Mouse (Mus musculus): ENCODE measurements around the gene Zfp318. TPM values are rescaled to one million over a fixed set of nuclear protein-coding genes. Genes with fewer than 3 reads are reported as not detected.

Gene Zfp318
- total RNA-seq, 1 experiment = 14.0 TPM

DNA sequence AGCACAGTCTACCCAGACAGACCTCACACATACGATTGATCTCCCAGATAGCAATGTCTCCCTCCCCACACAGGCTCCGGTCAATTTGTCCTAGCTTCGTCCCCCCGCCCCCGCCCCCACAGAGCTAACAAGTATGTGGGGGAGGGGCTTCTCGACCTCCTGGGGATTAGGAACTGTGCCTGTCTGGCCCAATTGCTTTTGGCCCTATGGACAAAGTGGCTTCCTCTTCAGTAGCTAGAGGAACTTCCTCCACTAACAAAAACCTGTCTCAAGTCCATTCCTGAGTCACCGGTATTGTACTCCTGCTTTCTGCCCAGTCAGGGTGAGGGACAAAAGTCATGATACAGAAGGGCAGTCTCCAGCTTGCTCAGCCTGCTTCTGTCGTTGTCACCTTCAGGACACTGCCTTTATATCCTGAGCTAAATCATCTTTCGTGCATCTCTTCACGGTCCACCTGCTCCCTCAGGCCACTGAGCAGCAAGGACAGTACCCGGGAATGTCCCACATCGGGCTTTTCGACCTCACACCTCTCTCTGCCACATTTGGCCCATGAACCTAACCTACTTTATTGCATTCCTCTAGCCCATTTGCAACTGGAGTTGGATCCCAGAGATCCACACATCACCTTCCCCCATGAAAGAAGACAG is 69.9 kb downstream of the Zfp318 start:
- Histone ChIP-seq H3K27ac (ENCODE audit: insufficient read depth, low read depth, low read length, poor library complexity, severe bottlenecking) (no peak overlapping the region), H3K9me3 (ENCODE audit: control insufficient read depth, insufficient read depth, low read depth, low read length) (no peaks in the 10 kb centered on the region), H3K36me3 (ENCODE audit: control insufficient read depth, insufficient read depth, low read length, poor library complexity, severe bottlenecking) (no peaks in the 10 kb centered on the region), H3K9ac (ENCODE audit: insufficient read depth, low read depth, low read length, poor library complexity, severe bottlenecking) (no peak overlapping the region), H3K4me3 (ENCODE audit: insufficient read depth in 1 of 2, low read depth in 1 of 2, low read length in 2 of 2, poor library complexity in 1 of 2, severe bottlenecking in 1 of 2) (no peak overlapping the region), H3K4me1 (ENCODE audit: control insufficient read depth in 2 of 2, insufficient read depth in 2 of 2, low read length in 2 of 2, poor library complexity in 1 of 2) (peaks cover 6 to 35% of the 10 kb centered on the region in 2 experiments)
- no peak for DNase-seq (ENCODE audit: low read depth, low spot score)
- in situ Hi-C loops (cut with MboI; ENCODE audit: low sequenced_read_pairs in 2 of 2, unreplicated experiment in 2 of 2) = no loop called here
- TF ChIP-seq MAFK (IDR thresholded peaks at IDR 0.05; ENCODE audit: insufficient read depth, low read depth, low read length) (no peak), ZC3H11A (IDR thresholded peaks at IDR 0.05; ENCODE audit: borderline replicate concordance, low read depth, low read length) (no peak), HCFC1 (IDR thresholded peaks at IDR 0.05; ENCODE audit: borderline replicate concordance, insufficient read depth, low read length) (no peak), ZNF384 (IDR thresholded peaks at IDR 0.05; ENCODE audit: low read depth, low read length) (no peak), CHD2 (IDR thresholded peaks at IDR 0.05; ENCODE audit: low read depth, low read length) (no peak)

DNA sequence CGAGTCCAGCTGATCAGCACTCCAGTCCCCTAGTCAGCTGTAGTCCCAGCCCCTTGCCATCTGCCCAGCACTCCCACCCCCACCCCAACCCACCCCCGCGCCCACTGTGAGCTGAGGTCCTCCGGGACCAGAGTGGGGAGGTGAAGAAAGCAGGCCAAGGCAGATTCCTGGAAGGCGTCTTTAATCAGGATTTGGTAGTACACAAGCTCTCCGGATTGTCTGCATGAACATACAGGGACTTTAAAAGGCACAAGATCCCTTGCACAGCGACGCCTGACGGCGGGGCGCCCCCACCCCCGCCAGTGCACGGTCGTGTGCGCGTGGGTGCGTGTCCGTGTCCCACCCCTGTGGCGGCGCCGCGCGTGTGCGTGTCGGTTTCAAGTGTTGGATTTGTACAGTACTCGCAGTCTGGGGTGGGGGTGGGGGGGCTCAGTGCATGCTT is 70.5 kb downstream of the Zfp318 start:
- peak overlapping the region; percentile 39 to 43; a peak in 2 of 4 replicates for H3K4me3 ChIP-seq (ENCODE audit: insufficient read depth in 1 of 2, low read depth in 1 of 2, low read length in 2 of 2, poor library complexity in 1 of 2, severe bottlenecking in 1 of 2)
- in situ Hi-C loops (cut with MboI; ENCODE audit: low sequenced_read_pairs in 2 of 2, unreplicated experiment in 2 of 2) = no loop called here
- no peak overlapping the region for H3K27ac ChIP-seq (ENCODE audit: insufficient read depth, low read depth, low read length, poor library complexity, severe bottlenecking)
- DNase-seq (ENCODE audit: low read depth, low spot score) = no peak
- peaks cover 6 to 35% of the 10 kb centered on the region in 2 experiments for H3K4me1 ChIP-seq (ENCODE audit: control insufficient read depth in 2 of 2, insufficient read depth in 2 of 2, low read length in 2 of 2, poor library complexity in 1 of 2)
- H3K9ac ChIP-seq (ENCODE audit: insufficient read depth, low read depth, low read length, poor library complexity, severe bottlenecking) = no peak overlapping the region
- TF ChIP-seq ZNF384 (IDR thresholded peaks at IDR 0.05; ENCODE audit: low read depth, low read length) = no peak
- no peak for TF ChIP-seq ZC3H11A (IDR thresholded peaks at IDR 0.05; ENCODE audit: borderline replicate concordance, low read depth, low read length)
- TF ChIP-seq CHD2 (IDR thresholded peaks at IDR 0.05; ENCODE audit: low read depth, low read length) = no peak
- no peak for TF ChIP-seq MAFK (IDR thresholded peaks at IDR 0.05; ENCODE audit: insufficient read depth, low read depth, low read length)
- no peak for TF ChIP-seq HCFC1 (IDR thresholded peaks at IDR 0.05; ENCODE audit: borderline replicate concordance, insufficient read depth, low read length)
- H3K9me3 ChIP-seq (ENCODE audit: control insufficient read depth, insufficient read depth, low read depth, low read length) = no peaks in the 10 kb centered on the region
- no peaks in the 10 kb centered on the region for H3K36me3 ChIP-seq (ENCODE audit: control insufficient read depth, insufficient read depth, low read length, poor library complexity, severe bottlenecking)

DNA sequence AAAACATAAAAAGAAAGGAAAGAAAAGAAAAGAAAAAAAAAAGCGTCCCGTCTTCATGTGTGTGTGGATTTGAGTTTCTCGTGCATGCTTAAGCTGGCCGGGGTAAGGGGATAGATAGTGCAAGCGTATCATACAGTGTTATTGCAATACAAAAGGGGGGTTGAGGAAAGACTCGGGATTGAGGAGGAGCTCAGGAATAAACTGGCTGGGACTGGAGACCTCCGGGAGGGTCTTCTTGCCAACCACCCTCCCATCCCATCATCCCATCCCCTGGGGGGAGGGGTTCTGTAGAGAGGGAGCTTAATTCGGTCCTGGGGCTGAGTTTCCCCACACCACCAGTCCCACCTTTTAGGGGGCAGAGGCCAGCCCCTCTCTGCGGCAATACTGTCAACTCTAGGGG is 71.0 kb downstream of the Zfp318 start:
- no peak overlapping the region for H3K27ac ChIP-seq (ENCODE audit: insufficient read depth, low read depth, low read length, poor library complexity, severe bottlenecking)
- DNase-seq (ENCODE audit: low read depth, low spot score) = no peak
- peaks cover 6 to 35% of the 10 kb centered on the region in 2 experiments for H3K4me1 ChIP-seq (ENCODE audit: control insufficient read depth in 2 of 2, insufficient read depth in 2 of 2, low read length in 2 of 2, poor library complexity in 1 of 2)
- no peaks in the 10 kb centered on the region for H3K36me3 ChIP-seq (ENCODE audit: control insufficient read depth, insufficient read depth, low read length, poor library complexity, severe bottlenecking)
- H3K9me3 ChIP-seq (ENCODE audit: control insufficient read depth, insufficient read depth, low read depth, low read length) = no peaks in the 10 kb centered on the region
- peak overlapping the region; percentile 61 to 67; a peak in 3 of 4 replicates for H3K4me3 ChIP-seq (ENCODE audit: insufficient read depth in 1 of 2, low read depth in 1 of 2, low read length in 2 of 2, poor library complexity in 1 of 2, severe bottlenecking in 1 of 2)
- no peak overlapping the region for H3K9ac ChIP-seq (ENCODE audit: insufficient read depth, low read depth, low read length, poor library complexity, severe bottlenecking)
- no peak for TF ChIP-seq HCFC1 (IDR thresholded peaks at IDR 0.05; ENCODE audit: borderline replicate concordance, insufficient read depth, low read length)
- no peak for TF ChIP-seq CHD2 (IDR thresholded peaks at IDR 0.05; ENCODE audit: low read depth, low read length)
- TF ChIP-seq ZC3H11A (IDR thresholded peaks at IDR 0.05; ENCODE audit: borderline replicate concordance, low read depth, low read length) = no peak
- in situ Hi-C loops (cut with MboI; ENCODE audit: low sequenced_read_pairs in 2 of 2, unreplicated experiment in 2 of 2) = no loop called here

DNA sequence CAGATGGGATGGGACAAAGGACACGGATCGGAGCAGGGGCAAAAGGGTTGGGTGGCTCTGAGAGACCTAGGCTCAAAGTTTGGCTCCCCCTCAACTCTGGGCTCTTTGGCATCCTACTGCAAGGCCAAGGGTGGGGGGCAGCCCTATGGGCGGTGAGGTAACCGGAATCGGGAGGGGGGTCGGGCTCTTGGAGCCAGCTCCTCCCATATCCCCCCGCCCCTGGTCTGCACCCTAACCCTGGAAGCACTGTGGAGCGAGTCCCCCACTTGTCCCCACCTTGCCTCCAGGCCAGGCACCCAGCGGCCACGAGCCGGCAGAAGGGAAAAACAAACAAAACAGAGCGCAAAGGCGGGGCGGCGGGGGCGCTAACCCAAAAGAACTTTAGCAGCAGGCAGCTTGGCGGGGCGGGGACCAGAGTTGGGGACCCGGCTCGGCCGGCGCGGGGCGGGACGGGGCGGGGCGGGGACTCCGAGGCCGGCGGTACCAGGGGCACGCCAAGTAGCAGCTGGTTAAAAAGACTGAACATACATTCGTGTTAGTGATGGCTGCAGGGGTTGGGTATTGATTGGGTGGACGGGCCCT is 71.7 kb downstream of the Zfp318 start:
- no peaks in the 10 kb centered on the region for H3K36me3 ChIP-seq (ENCODE audit: control insufficient read depth, insufficient read depth, low read length, poor library complexity, severe bottlenecking)
- H3K27ac ChIP-seq (ENCODE audit: insufficient read depth, low read depth, low read length, poor library complexity, severe bottlenecking) = no peak overlapping the region
- in situ Hi-C loops (cut with MboI; ENCODE audit: low sequenced_read_pairs in 2 of 2, unreplicated experiment in 2 of 2) = no loop called here
- no peak for TF ChIP-seq ZC3H11A (IDR thresholded peaks at IDR 0.05; ENCODE audit: borderline replicate concordance, low read depth, low read length)
- TF ChIP-seq MAFK (IDR thresholded peaks at IDR 0.05; ENCODE audit: insufficient read depth, low read depth, low read length) = no peak
- no peak for TF ChIP-seq ZNF384 (IDR thresholded peaks at IDR 0.05; ENCODE audit: low read depth, low read length)
- no peak for TF ChIP-seq HCFC1 (IDR thresholded peaks at IDR 0.05; ENCODE audit: borderline replicate concordance, insufficient read depth, low read length)
- TF ChIP-seq CHD2 (IDR thresholded peaks at IDR 0.05; ENCODE audit: low read depth, low read length) = no peak
- DNase-seq (ENCODE audit: low read depth, low spot score) = no peak
- no peaks in the 10 kb centered on the region for H3K9me3 ChIP-seq (ENCODE audit: control insufficient read depth, insufficient read depth, low read depth, low read length)
- H3K4me1 ChIP-seq (ENCODE audit: control insufficient read depth in 2 of 2, insufficient read depth in 2 of 2, low read length in 2 of 2, poor library complexity in 1 of 2) = peaks cover 6 to 39% of the 10 kb centered on the region in 2 experiments
- H3K4me3 ChIP-seq (ENCODE audit: insufficient read depth in 1 of 2, low read depth in 1 of 2, low read length in 2 of 2, poor library complexity in 1 of 2, severe bottlenecking in 1 of 2) = peak overlapping the region; percentile 61 to 67
- peak overlapping the region; percentile 20 for H3K9ac ChIP-seq (ENCODE audit: insufficient read depth, low read depth, low read length, poor library complexity, severe bottlenecking)

Data from ES-E14 (cell line).